In the genomic region with DNA sequence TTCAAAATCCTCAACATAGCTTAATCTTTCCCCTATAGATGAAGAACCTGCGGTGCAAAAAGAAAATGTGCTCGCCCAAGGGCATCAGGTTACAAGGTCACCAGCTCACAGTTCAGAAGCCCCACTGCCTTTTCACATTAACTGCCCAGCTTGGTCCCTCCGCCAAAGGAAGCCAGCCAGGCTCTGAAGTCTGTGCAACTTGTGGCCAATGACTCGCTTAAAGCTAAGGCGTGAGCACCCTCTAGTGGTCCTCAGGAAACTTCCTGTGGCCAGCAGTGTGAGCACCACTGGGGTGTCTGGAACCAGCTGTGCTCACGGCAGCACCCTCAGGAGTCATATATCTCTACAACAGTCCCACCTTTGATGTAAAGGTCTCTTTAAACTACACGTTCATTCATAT, we compare ENCODE assay signal across 9 mouse cellular contexts. TPM values are rescaled to one million over a fixed set of nuclear protein-coding genes. Genes with fewer than 3 reads are reported as not detected.
A peak's percentile ranks its signal among the peaks of the same experiment; 100 is the strongest.
DNase-seq lines count a peak whose midpoint lies in the region; TF ChIP-seq lines count a peak whose summit lies in the region.
"Had no signal": no experiment of that assay in that cellular context is flagged by ENCODE, and none has a peak within 500 bp of the region (broad histone marks: within the 10 kb centered on the region; RNA-seq: fewer than 3 reads in every experiment).

No protein-coding gene starts in this region.

- H3K27ac ChIP-seq in CH12.LX (ENCODE audit: insufficient read depth, low read depth), result no peak overlapping the region
- H3K27ac ChIP-seq in embryonic fibroblast, embryonic 13.5 days (ENCODE audit: insufficient read depth, low read length), result no peak overlapping the region

- TF ChIP-seq EP300 in CH12.LX (IDR thresholded peaks at IDR 0.05; ENCODE audit: low read length), result no peak

- no peak overlapping the region for H3K9ac ChIP-seq in CH12.LX (ENCODE audit: insufficient read depth, low read depth)

- TF ChIP-seq CTCF in CH12.LX (conservative IDR thresholded peaks at IDR 0.05 in 1 of 2, IDR thresholded peaks at IDR 0.05 in 1 of 2; ENCODE audit: low read depth in 2 of 2, low read length in 2 of 2), result peak; percentile 54 to 95
- peak; percentile 87 for TF ChIP-seq CTCF in embryonic fibroblast, embryonic 13.5 days (IDR thresholded peaks at IDR 0.05; ENCODE audit: borderline replicate concordance, insufficient read depth, low read length)

- no peaks in the 10 kb centered on the region for H3K36me3 ChIP-seq in CH12.LX (replicated peaks in 1 of 2; ENCODE audit: control insufficient read depth in 1 of 2, insufficient read depth in 1 of 2, low read length in 1 of 2)

- no peak overlapping the region for H3K4me3 ChIP-seq in CH12.LX (replicated peaks in 1 of 3; ENCODE audit: low read depth in 2 of 3, low read length in 2 of 3, poor library complexity in 1 of 3)
- H3K4me3 ChIP-seq in embryonic fibroblast, embryonic 13.5 days (ENCODE audit: insufficient read depth, low read length), result no peak overlapping the region

- WGBS in large intestine, adult 2 months, result 7% methylated on average over 7 of the region's 7 CpGs

- intact Hi-C loops in heart, postnatal 36 days (cut with DNase I), result loop anchor here (1.0 to 5.0 kb wide), 3 partner anchors 54 to 874 kb away; no protein-coding TSS in a partner anchor

- in situ Hi-C loops in CH12.LX (cut with MboI; ENCODE audit: low pct_ligation_motif_present, low pct_unique_long_range_greater_than_20kb, low sequenced_read_pairs), result loop anchor here (25.0 kb wide), 1 partner anchor 391 kb away; the partner anchor contains the start of gene Als2cr12

- peak; percentile 96 for TF ChIP-seq RAD21 in CH12.LX (IDR thresholded peaks at IDR 0.05; ENCODE audit: low read depth, low read length)

- H3K79me2 ChIP-seq in CH12.LX (replicated peaks; ENCODE audit: control insufficient read depth, extremely low read depth, insufficient read depth, poor library complexity, severe bottlenecking), result no peaks in the 10 kb centered on the region

- dilution Hi-C loops in CH12.LX (cut with MboI; ENCODE audit: extremely low pct_ligation_motif_present, extremely low pct_unique_long_range_greater_than_20kb, low sequenced_read_pairs), result no loop called here

- H3K9me3 ChIP-seq in CH12.LX (replicated peaks; ENCODE audit: low read length), result no peaks in the 10 kb centered on the region

- H3K4me1 ChIP-seq in CH12.LX (ENCODE audit: control insufficient read depth in 1 of 2, insufficient read depth in 2 of 2), result peaks cover 0 to 5% of the 10 kb centered on the region in 2 experiments; a peak in 2 of 4 replicates
- no peaks in the 10 kb centered on the region for H3K4me1 ChIP-seq in embryonic fibroblast, embryonic 13.5 days (ENCODE audit: control insufficient read depth, insufficient read depth, low read length)

- H3K27me3 ChIP-seq in CH12.LX (replicated peaks), result no peaks in the 10 kb centered on the region

- no peak for TF ChIP-seq POLR2A in CH12.LX (IDR thresholded peaks at IDR 0.05; ENCODE audit: low read depth, low read length)
- TF ChIP-seq POLR2A in embryonic fibroblast, embryonic 13.5 days (IDR thresholded peaks at IDR 0.05; ENCODE audit: low read depth, low read length), result no peak

- H3K4me2 ChIP-seq in CH12.LX (ENCODE audit: insufficient read depth, low read depth, poor library complexity, severe bottlenecking), result peak overlapping the region; percentile 30; the same call in 1 of the 2 replicates

- peak; percentile 83 for DNase-seq in CH12.LX (ENCODE audit: extremely low read depth)
- DNase-seq in adrenal gland, postnatal 36 days, result peak; percentile 75 to 84
- DNase-seq in heart, postnatal 36 days, result peak; percentile 68 to 78
- peak; percentile 70 for DNase-seq in large intestine, adult 2 months (ENCODE audit: low read depth, low spot score)
- peak; percentile 82 for DNase-seq in lung, postnatal 10 days
- DNase-seq in ovary, postnatal 14 days (ENCODE audit: low spot score), result peak; percentile 62
- peak; percentile 47 to 71 for DNase-seq in thymus, postnatal 10 days (ENCODE audit: low spot score in 2 of 2)

TF ChIP-seq in CH12.LX, 34 proteins besides CTCF, POLR2A, EP300 and RAD21:
- 0 out of 2 replicates have a peak, but pooled peaks have one; percentile 16 for TF ChIP-seq NRF1 (IDR thresholded peaks at IDR 0.05; ENCODE audit: low read depth, low read length)
- TF ChIP-seq SMC3 (IDR thresholded peaks at IDR 0.05; ENCODE audit: low read depth, low read length), result peak; percentile 85
- TF ChIP-seq IRF4 (IDR thresholded peaks at IDR 0.05; ENCODE audit: low read depth, low read length), result peak; percentile 22; the same call in 1 of the 2 replicates
- no peak for TF ChIP-seq BHLHE40 (IDR thresholded peaks at IDR 0.05; ENCODE audit: low read depth, low read length)
- TF ChIP-seq ELF1 (IDR thresholded peaks at IDR 0.05; ENCODE audit: low read depth, low read length), result peak; percentile 49; the same call in 1 of the 2 replicates
- no peak for TF ChIP-seq UBTF (IDR thresholded peaks at IDR 0.05; ENCODE audit: low read depth, low read length)
TF ChIP-seq in CH12.LX: peak in this region for 4.

RNA-seq across cellular contexts. Expression of gene Aox2, which starts 18.2 kb away (rescaled TPM):
- total RNA-seq in CH12.LX (2012; rRNA removed) (not detected in 2 replicates), CH12.LX (2014; rRNA removed) (not detected in 2 replicates)
- polyA plus RNA-seq in CH12.LX (2012; ENCODE audit: insufficient read length, low read depth), result not detected in 2 replicates
- under 1 TPM; 0.30 to 0.86 TPM for total RNA-seq in adrenal gland, postnatal 36 days (2021)
- polyA plus RNA-seq in embryonic fibroblast, embryonic 13.5 days (2011; ENCODE audit: insufficient read length, low read depth, missing spikeins), result not detected in 2 replicates
- not detected for total RNA-seq in heart, postnatal 36 days (2021)
- polyA plus RNA-seq in large intestine, adult 2 months (2012; rRNA removed), result 0.01 TPM in 2 replicates
- polyA plus RNA-seq: heart, embryonic 14.5 days had no signal
